Mouse (Mus musculus) erythroblast, embryonic 14.5 days (primary cell): ENCODE measurements around the gene Usp48. TPM values are rescaled to one million over a fixed set of nuclear protein-coding genes. Genes with fewer than 3 reads are reported as not detected.

Experiments used
- H3K27me3 ChIP-seq: 2 replicates; pipeline ENCODE4 v1.6.1; 2012; ENCODE audit warnings: inconsistent platforms; ENCODE audit not compliant: control insufficient read depth
- H3K36me3 ChIP-seq: 2 replicates; pipeline ENCODE4 v1.6.1; 2012; ENCODE audit warnings: mild to moderate bottlenecking, inconsistent platforms; ENCODE audit not compliant: control insufficient read depth
- H3K4me1 ChIP-seq: 2 replicates; pipeline ENCODE4 v1.6.1; 2012; ENCODE audit warnings: inconsistent platforms; ENCODE audit not compliant: control insufficient read depth
- H3K4me3 ChIP-seq: replicated peaks from 2 replicates; pipeline ENCODE3; 2012; ENCODE audit warnings: moderate library complexity, mild to moderate bottlenecking, inconsistent platforms
- H3K9me3 ChIP-seq: 2 replicates; pipeline ENCODE4 v1.6.1; 2012; ENCODE audit warnings: low read length, inconsistent platforms, mixed read lengths; ENCODE audit not compliant: control insufficient read depth
- GATA1 ChIP-seq: IDR thresholded peaks from 2 replicates; pipeline ENCODE4 v1.6.1; 2012; ENCODE audit warnings: low read length, inconsistent platforms, mixed read lengths
- TAL1 ChIP-seq: IDR thresholded peaks from 3 replicates; pipeline ENCODE4 v1.6.1; 2012; ENCODE audit warnings: low read length, inconsistent platforms, mixed read lengths
- polyA plus RNA-seq: library from polyadenylated mRNA; stranded (reverse); fragments of >175 nt; gene quantifications from 2 replicates; pipeline ENCODE4 v1.2.3, GENCODE M21; 2012

The Usp48 gene
- polyA plus RNA-seq, 1 experiment, result 5.0 TPM

- H3K36me3 ChIP-seq, result peaks cover 95% of the 10 kb centered on the region
- TF ChIP-seq GATA1 (no peak), TAL1 (no peak)
- H3K9me3 ChIP-seq, result no peaks in the 10 kb centered on the region
- H3K27me3 ChIP-seq, result no peaks in the 10 kb centered on the region
- no peaks in the 10 kb centered on the region for H3K4me1 ChIP-seq
- H3K4me3 ChIP-seq, result no peak overlapping the region
Observed at GRCm38 (mm10) chr4:137631596-137631995, 38.0 kb downstream of the Usp48 start.

- TF ChIP-seq GATA1, result no peak
- no peak for TF ChIP-seq TAL1
- no peaks in the 10 kb centered on the region for H3K4me1 ChIP-seq
- H3K36me3 ChIP-seq, result peaks cover 96% of the 10 kb centered on the region
- no peaks in the 10 kb centered on the region for H3K27me3 ChIP-seq
- no peak overlapping the region for H3K4me3 ChIP-seq
- H3K9me3 ChIP-seq, result no peaks in the 10 kb centered on the region
Observed at GRCm38 (mm10) chr4:137633394-137633793, 39.8 kb downstream of the Usp48 start.

GRCm38 (mm10) chr4:137636597-137636996 is 43.0 kb downstream of the Usp48 start:
- Histone ChIP-seq H3K27me3 (no peaks in the 10 kb centered on the region), H3K4me3 (no peak overlapping the region), H3K36me3 (peaks cover 98% of the 10 kb centered on the region), H3K4me1 (peaks cover 2% of the 10 kb centered on the region; the same call in 1 of the 2 replicates), H3K9me3 (no peaks in the 10 kb centered on the region)
- TF ChIP-seq GATA1 (no peak), TAL1 (no peak)

DNA sequence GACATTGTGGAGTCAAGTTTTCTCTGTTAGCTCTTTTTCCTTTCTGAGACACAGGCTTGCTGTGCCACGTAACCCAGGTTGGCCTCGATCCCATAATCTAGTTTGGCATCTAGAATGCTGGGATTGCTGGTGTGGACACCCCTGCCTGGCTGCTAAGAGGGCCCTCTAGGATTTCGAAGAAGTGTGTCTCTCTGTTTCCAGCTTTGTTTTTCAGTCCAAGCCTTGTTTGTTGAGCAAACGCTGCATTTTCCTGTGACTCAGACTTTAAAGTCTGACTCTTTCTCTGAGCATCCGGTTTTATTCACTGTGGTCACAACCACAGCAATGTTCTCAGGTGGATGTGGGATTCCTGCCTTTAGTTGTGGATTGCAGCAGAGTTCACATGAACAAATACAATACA is 48.0 kb downstream of the Usp48 start:
- TF ChIP-seq GATA1 (no peak), TAL1 (no peak)
- Histone ChIP-seq H3K27me3 (no peaks in the 10 kb centered on the region), H3K9me3 (no peaks in the 10 kb centered on the region)

GRCm38 (mm10) chr4:137642101-137642500 is 48.5 kb downstream of the Usp48 start:
- TF ChIP-seq GATA1 (no peak), TAL1 (no peak)

More for the DNA sequence above, 48.0 kb downstream of the Usp48 start:
- peaks cover 2% of the 10 kb centered on the region for H3K4me1 ChIP-seq
- peaks cover 98% of the 10 kb centered on the region for H3K36me3 ChIP-seq
- H3K4me3 ChIP-seq, result no peak overlapping the region

GRCm38 (mm10) chr4:137643459-137643858 is 49.9 kb downstream of the Usp48 start:
- H3K4me3 ChIP-seq, result no peak overlapping the region
- peaks cover 2% of the 10 kb centered on the region for H3K4me1 ChIP-seq
- TF ChIP-seq GATA1 (no peak), TAL1 (no peak)
- peaks cover 97% of the 10 kb centered on the region for H3K36me3 ChIP-seq
- no peaks in the 10 kb centered on the region for H3K27me3 ChIP-seq
- no peaks in the 10 kb centered on the region for H3K9me3 ChIP-seq

More at GRCm38 (mm10) chr4:137642101-137642500, 48.5 kb downstream of the Usp48 start:
- peaks cover 2% of the 10 kb centered on the region for H3K4me1 ChIP-seq
- no peaks in the 10 kb centered on the region for H3K27me3 ChIP-seq
- H3K9me3 ChIP-seq, result no peaks in the 10 kb centered on the region
- H3K36me3 ChIP-seq, result peaks cover 98% of the 10 kb centered on the region
- H3K4me3 ChIP-seq, result no peak overlapping the region

- no peak overlapping the region for H3K4me3 ChIP-seq
- H3K27me3 ChIP-seq, result no peaks in the 10 kb centered on the region
- peaks cover 98% of the 10 kb centered on the region for H3K36me3 ChIP-seq
- no peaks in the 10 kb centered on the region for H3K9me3 ChIP-seq
- H3K4me1 ChIP-seq, result no peaks in the 10 kb centered on the region; the same call in none of the 2 replicates
- TF ChIP-seq GATA1 (no peak), TAL1 (no peak)
Observed at GRCm38 (mm10) chr4:137646262-137646661, 52.7 kb downstream of the Usp48 start.

DNA sequence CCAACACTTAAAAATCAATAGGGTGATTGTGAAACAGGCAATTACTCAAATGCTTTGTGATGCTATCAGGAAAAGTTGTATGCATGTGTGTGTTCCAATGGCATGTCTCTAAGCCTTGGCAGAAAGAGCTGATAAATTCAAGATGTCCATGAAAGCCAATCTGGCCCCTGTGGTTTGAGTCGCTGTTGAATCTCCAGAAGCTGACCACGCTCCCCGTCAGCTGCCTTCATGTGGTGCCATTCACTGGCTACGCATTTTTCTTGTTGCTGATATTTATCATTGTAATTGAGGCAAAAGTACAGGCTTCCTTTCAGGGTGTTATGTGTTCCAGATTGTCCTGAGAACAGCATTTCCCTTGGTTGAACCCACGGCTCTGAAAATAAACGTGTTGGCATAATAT is 54.1 kb downstream of the Usp48 start:
- no peak overlapping the region for H3K4me3 ChIP-seq
- no peaks in the 10 kb centered on the region for H3K9me3 ChIP-seq
- TF ChIP-seq TAL1 (no peak), GATA1 (no peak)
- H3K27me3 ChIP-seq, result no peaks in the 10 kb centered on the region
- H3K4me1 ChIP-seq, result no peaks in the 10 kb centered on the region; the same call in none of the 2 replicates
- H3K36me3 ChIP-seq, result peaks cover 98% of the 10 kb centered on the region

DNA sequence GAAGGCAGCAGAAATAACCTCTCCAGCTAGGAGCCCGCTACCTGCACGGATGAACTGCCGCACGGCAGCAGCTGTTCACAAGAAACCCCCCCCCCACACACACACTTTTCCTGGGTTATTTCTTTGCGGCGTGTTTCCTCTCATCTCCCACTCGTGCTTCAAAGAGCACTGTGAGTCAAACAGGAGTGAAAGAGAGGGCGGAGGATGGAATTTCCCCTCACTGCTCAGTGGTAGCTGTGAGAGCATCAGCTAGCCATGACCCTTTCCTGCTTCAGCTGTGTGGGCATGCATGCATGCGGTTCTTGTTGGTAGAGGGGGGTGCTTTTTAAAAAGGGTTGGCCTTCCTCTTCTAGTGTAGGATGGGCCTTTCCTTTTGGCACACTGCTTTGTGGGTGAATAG is 54.7 kb downstream of the Usp48 start:
- H3K4me3 ChIP-seq, result no peak overlapping the region
- TF ChIP-seq TAL1, result no peak
- TF ChIP-seq GATA1, result no peak
- H3K36me3 ChIP-seq, result peaks cover 98% of the 10 kb centered on the region
- H3K9me3 ChIP-seq, result no peaks in the 10 kb centered on the region
- no peaks in the 10 kb centered on the region for H3K27me3 ChIP-seq
- H3K4me1 ChIP-seq, result no peaks in the 10 kb centered on the region; the same call in 1 of the 2 replicates

- Histone ChIP-seq H3K9me3 (no peaks in the 10 kb centered on the region), H3K4me3 (no peak overlapping the region), H3K4me1 (no peaks in the 10 kb centered on the region; the same call in 1 of the 2 replicates), H3K36me3 (peaks cover 98% of the 10 kb centered on the region), H3K27me3 (no peaks in the 10 kb centered on the region)
- TF ChIP-seq TAL1 (no peak), GATA1 (no peak)
Observed at GRCm38 (mm10) chr4:137650912-137651311, 57.4 kb downstream of the Usp48 start.
